ENCODE assay signal across 9 mouse cellular contexts in genomic region chr15:85221115-85221854, GRCm38 (mm10). TPM values are rescaled to one million over a fixed set of nuclear protein-coding genes. Genes with fewer than 3 reads are reported as not detected.
DNase-seq lines count a peak whose midpoint lies in the region; ATAC-seq and TF ChIP-seq lines count a peak whose summit lies in the region.
"Had no signal": no experiment of that assay in that cellular context is flagged by ENCODE, and none has a peak within 500 bp of the region (broad histone marks: within the 10 kb centered on the region; RNA-seq: fewer than 3 reads in every experiment).

No protein-coding gene starts in this region.

- ATAC-seq in heart, embryonic 13.5 days (ENCODE audit: extremely low read depth, insufficient number of reproducible peaks, low FRiP score, low TSS enrichment) = 0 out of 2 replicates have a peak, but pooled peaks have one; percentile 42
- ATAC-seq in limb, embryonic 13.5 days (ENCODE audit: low FRiP score, low read depth) = no peak

- WGBS in kidney, adult 2 months = 53% methylated on average over 12 of the region's 12 CpGs
- 49% methylated on average over 12 of the region's 12 CpGs for WGBS in heart, embryonic 13.5 days
- 64% methylated on average over 12 of the region's 12 CpGs for WGBS in limb, embryonic 13.5 days
- WGBS in forebrain, embryonic 10.5 days = 88% methylated on average over 12 of the region's 12 CpGs

- H3K36me3 ChIP-seq in kidney, adult 2 months (ENCODE audit: control insufficient read depth, insufficient read depth, low read length) = no peaks in the 10 kb centered on the region
- H3K36me3 ChIP-seq in heart, embryonic 13.5 days = peaks cover 52% of the 10 kb centered on the region
- peaks cover 84% of the 10 kb centered on the region for H3K36me3 ChIP-seq in limb, embryonic 13.5 days
- peaks cover 97% of the 10 kb centered on the region for H3K36me3 ChIP-seq in forebrain, embryonic 10.5 days (replicated peaks)

- no peaks in the 10 kb centered on the region for H3K27me3 ChIP-seq in kidney, adult 2 months (replicated peaks; ENCODE audit: control insufficient read depth, insufficient read depth, low read length)
- no peaks in the 10 kb centered on the region for H3K27me3 ChIP-seq in heart, embryonic 13.5 days (replicated peaks)
- H3K27me3 ChIP-seq in limb, embryonic 13.5 days = no peaks in the 10 kb centered on the region
- no peaks in the 10 kb centered on the region for H3K27me3 ChIP-seq in forebrain, embryonic 10.5 days (ENCODE audit: poor library complexity, severe bottlenecking)

- no peaks in the 10 kb centered on the region for H3K4me1 ChIP-seq in kidney, adult 2 months (ENCODE audit: control insufficient read depth, insufficient read depth, low read length)
- H3K4me1 ChIP-seq in heart, embryonic 13.5 days = peaks cover 32% of the 10 kb centered on the region
- H3K4me1 ChIP-seq in limb, embryonic 13.5 days = peaks cover 28% of the 10 kb centered on the region
- H3K4me1 ChIP-seq in forebrain, embryonic 10.5 days = peaks cover 13% of the 10 kb centered on the region; the same call in 1 of the 2 replicates

- no peak for TF ChIP-seq POLR2A in kidney, adult 2 months (IDR thresholded peaks at IDR 0.05; ENCODE audit: low read depth, low read length)

- TF ChIP-seq CTCF in kidney, adult 2 months (conservative IDR thresholded peaks at IDR 0.05; ENCODE audit: insufficient read depth, insufficient read length, low read depth, low read length) = no peak

- no peak overlapping the region for H3K27ac ChIP-seq in kidney, adult 2 months (ENCODE audit: insufficient read depth, low read depth, low read length)
- H3K27ac ChIP-seq in heart, embryonic 13.5 days (replicated peaks) = peak overlapping the region; percentile 42; the same call in 1 of the 2 replicates
- peak overlapping the region; percentile 52; the same call in 1 of the 2 replicates for H3K27ac ChIP-seq in limb, embryonic 13.5 days
- H3K27ac ChIP-seq in forebrain, embryonic 10.5 days = no peak overlapping the region

- DNase-seq in kidney, adult 2 months = peak; percentile 10
- DNase-seq in kidney, adult 11 months = no peak
- peak; percentile 24 for DNase-seq in brain, adult 2 months (ENCODE audit: low read depth, low spot score)
- no peak for DNase-seq in right cerebral cortex, postnatal 10 days (ENCODE audit: low spot score in 2 of 2)
- DNase-seq in cerebellum, adult 9-11 months = no peak
- DNase-seq in forebrain, embryonic 10.5 days (ENCODE audit: extremely low spot score, low spot score) = no peak
- DNase-seq: spleen, adult 18-20 months had no signal

- peak overlapping the region; percentile 37; the same call in 1 of the 2 replicates for H3K9ac ChIP-seq in heart, embryonic 13.5 days
- H3K9ac ChIP-seq in limb, embryonic 13.5 days = peak overlapping the region; percentile 43

- no peak overlapping the region for H3K4me3 ChIP-seq in kidney, adult 2 months (ENCODE audit: insufficient read depth, low read depth, low read length)
- no peak overlapping the region for H3K4me3 ChIP-seq in heart, embryonic 13.5 days
- no peak overlapping the region for H3K4me3 ChIP-seq in limb, embryonic 13.5 days
- no peak overlapping the region for H3K4me3 ChIP-seq in forebrain, embryonic 10.5 days

- H3K9me3 ChIP-seq in heart, embryonic 13.5 days = peaks cover 2% of the 10 kb centered on the region
- H3K9me3 ChIP-seq in limb, embryonic 13.5 days = no peaks in the 10 kb centered on the region
- peaks cover 3% of the 10 kb centered on the region for H3K9me3 ChIP-seq in forebrain, embryonic 10.5 days

- 0 out of 2 replicates have a peak overlapping the region, but pooled peaks have one; percentile 10 for H3K4me2 ChIP-seq in heart, embryonic 13.5 days
- H3K4me2 ChIP-seq in limb, embryonic 13.5 days (replicated peaks) = no peak overlapping the region

RNA-seq across cellular contexts. Expression of gene Fbln1, which starts 15.5 kb away (rescaled TPM):
- polyA plus RNA-seq in kidney, adult 2 months (2012; rRNA removed) = 16.9 and 29.5 TPM in 2 replicates
- 125 and 139 TPM in 2 replicates for polyA plus RNA-seq in heart, embryonic 13.5 days (2015; fragmentation: Nextera tagmentation; extraction: Ambion mirVana)
- polyA plus RNA-seq in limb, embryonic 13.5 days (2015; fragmentation: Nextera tagmentation; extraction: Ambion mirVana) = 217 and 232 TPM in 2 replicates
- 154 and 157 TPM in 2 replicates for polyA plus RNA-seq in forebrain, embryonic 10.5 days (2016; fragmentation: Nextera tagmentation; extraction: Ambion mirVana)

Comparison
In these comparisons a context has a peak if more than half of its experiments do, and no peak if none do; other contexts are left out.
1. DNase-seq: peak in kidney, adult 2 months (single experiment) and brain, adult 2 months (single experiment); none in kidney, adult 11 months (single experiment), right cerebral cortex, postnatal 10 days (0 of 2), cerebellum, adult 9-11 months (single experiment) and forebrain, embryonic 10.5 days (single experiment).
2. H3K27ac ChIP-seq: peak in heart, embryonic 13.5 days (single experiment) and limb, embryonic 13.5 days (single experiment); none in kidney, adult 2 months (single experiment) and forebrain, embryonic 10.5 days (single experiment).